Mouse (Mus musculus) MN1 (cell line): ENCODE measurements at regions not wholly inside any gene's neighbourhood (a gene's known extent, or its start where the extent isn't known, plus 50 kb on each side); places are given as distances from the start of the nearest gene placed in this dataset.

ENCODE experiments used
- DNase-seq: peaks from one replicate; pipeline ENCODE4 v3.0.0-alpha.2; 2016; ENCODE audit warnings: low spot score

DNA sequence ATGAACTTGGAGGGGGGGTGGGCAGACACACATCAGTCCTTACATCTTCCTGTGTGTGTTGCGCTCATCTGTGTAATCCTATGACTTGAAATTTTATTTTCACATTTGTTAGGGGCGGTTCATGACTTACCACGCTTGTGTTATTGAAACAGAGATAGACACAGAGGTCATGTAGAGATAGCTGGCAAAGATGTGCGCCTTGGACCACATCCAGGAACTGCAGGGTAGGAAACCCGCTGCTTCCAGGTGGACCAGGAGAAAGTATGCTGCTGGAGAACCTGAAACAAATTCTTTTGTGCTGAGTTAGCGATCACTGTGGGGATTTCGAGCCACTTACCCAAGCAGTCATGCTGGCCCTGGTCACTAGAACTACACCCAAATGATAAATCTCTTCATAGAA lies 89.1 kb downstream of the Kcnj2 start:
- DNase-seq = no peak

DNA sequence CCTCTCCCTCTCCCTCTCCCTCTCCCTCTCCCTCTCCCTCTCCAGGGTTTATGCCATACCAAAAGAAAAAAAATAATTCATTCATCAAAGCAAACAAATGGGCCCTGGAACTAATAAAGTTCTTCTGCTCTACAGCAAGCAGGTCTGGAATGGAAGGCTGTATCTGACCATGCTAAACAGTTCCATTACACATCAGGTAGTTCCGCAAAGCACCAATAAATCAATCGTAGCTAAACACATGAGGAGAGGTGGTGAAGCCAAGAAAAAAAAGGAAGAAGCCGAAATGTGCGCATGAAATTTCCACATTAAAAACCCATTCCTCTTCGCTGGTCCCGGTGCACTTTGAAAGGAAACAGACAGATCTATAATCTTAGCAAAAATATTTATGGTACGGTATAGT lies 89.8 kb downstream of the Kcnj2 start:
- DNase-seq = no peak

DNA sequence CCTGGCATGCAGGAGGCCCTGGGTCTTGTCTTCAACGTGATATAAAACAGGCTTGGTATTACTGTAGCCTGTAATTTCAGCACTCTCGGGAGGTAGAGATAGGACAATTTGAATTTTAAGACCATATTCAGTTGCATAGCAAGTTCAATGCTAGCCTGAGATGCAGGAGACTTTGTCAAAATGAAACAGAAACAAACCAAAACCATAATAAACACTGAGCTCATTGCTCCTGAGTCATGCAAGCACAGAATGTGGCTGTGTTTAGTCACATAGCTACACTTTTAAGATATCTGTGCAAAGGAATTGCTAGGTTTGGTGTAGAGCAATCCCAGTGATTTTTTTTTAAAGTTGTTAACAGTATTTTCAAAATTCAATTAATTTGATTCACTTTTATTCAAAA lies 93.3 kb downstream of the Kcnj2 start:
- DNase-seq = no peak

DNA sequence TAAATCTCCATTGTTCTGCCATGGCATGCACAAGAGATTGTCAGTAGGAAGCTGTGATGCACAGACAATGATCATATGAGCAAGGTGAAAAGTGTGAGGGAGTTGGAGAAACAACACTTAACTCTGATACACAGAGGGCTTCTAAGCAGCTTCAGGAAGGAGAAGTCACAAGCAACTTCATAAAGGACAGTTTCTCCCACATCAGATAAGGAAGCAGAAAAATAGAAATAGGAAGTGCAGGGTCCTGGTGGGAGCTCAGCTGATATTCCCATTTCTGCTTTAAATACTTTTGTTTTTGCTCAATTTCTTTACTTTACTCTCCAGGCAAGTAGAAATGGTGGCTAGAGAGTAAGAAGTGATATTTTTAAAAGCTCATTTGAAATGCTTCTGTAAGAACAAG lies 98.9 kb downstream of the Kcnj2 start:
- no peak for DNase-seq

DNA sequence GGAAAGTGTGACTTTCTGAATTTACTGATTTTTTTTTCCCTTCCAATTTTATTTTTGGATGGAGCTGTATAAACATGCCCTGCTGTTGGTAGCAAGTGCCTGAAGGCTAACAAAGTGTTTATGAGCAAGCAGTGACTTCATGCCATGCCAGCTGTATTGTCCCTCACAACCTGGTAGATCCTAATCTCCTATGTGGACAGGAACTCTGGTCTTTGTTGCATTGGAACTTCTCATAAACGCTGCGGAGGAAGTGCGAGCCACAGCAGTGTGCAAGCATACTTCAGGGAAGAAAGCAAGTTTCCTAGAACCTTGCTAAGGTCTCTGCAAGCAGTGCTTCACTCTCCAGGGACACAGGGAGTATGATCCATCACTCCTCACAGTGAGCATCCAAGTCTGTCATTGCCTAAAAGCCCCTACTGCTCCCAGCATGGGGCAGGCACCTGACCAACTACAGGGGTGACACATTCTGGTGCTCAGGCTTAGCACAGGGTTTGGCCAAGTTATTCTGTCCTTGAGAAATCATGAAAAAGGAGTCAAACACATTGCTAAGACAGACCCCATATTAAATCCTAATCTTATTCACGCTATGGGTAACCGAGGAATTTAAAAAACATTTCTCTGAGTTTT lies 104.3 kb downstream of the Kcnj2 start:
- no peak for DNase-seq

DNA sequence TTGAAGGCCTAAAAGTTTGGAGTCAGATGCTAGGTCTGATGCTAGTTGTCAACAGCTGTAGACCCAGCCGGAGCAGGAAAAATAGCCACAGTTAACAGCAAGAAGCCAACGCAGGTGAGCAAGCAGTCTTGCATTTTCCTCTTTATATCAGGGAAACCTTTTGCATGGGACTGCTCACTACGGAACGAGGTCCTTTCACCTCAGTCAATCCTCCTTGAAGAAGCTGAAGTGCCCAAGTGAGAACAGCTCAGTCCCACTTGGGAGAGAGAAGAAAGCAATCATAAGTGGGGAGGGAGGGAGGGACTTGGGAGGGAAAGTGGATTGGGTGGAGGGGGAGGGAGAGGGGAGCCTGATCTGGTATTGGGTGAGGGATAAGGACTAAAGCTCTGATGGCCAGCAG lies 107.6 kb downstream of the Kcnj2 start:
- DNase-seq = no peak

DNA sequence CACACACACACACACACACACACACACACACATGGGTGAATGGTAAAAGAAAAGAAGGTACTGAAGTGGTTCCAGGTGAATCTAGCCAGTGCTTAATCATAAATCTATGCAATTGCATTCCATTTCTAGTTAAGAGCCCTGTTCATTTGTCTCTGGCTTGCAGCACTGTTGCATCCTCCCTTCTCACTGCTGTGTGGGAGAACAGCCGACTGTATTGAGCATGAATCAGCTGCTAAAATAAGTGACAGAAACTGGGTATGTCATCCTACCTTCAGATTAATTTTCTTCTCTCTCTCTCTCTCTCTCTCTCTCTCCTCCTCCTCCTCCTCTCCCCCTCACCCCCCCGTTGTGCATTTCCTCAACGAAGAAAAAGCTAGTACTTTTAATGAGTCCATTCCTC lies 109.6 kb downstream of the Kcnj2 start:
- no peak for DNase-seq

DNA sequence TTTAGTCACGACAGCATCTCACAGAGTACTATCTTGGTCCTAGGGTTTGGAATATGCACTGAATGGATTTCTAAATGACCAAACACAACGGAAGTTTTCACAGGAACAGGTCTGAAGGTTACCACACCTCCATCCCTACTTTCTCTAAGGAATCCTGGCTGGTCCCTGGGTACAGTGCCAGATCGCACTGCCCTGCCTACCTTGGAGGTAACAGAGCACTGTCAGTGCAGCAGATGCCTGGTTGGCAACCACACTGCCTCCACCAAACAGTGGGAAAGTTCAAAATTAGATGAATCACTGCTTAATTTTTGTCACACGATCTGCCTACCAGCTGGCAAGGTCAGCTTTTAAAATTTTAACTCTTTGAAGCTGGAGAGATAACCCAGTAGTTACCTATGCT lies 111.6 kb downstream of the Kcnj2 start:
- DNase-seq = no peak

DNA sequence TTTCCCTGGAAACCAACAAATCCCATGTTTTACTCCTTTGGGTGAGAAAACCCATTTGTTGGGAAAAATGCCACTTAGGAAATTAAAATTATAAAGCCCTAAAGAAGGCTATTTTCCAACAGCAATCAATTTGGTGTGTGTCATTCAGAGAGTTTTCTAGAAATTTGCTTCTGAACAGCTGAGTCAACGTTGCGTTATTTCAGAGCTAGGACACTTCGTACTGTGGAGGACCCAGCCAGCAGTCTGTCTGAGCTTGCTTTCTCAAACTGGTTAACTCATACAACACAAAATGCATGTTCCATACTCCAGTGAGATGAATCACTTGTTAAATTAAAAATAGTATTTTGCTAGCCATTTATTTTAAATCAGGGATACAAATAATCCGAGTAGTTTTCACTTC lies 131.5 kb downstream of the Kcnj2 start:
- DNase-seq = no peak

DNA sequence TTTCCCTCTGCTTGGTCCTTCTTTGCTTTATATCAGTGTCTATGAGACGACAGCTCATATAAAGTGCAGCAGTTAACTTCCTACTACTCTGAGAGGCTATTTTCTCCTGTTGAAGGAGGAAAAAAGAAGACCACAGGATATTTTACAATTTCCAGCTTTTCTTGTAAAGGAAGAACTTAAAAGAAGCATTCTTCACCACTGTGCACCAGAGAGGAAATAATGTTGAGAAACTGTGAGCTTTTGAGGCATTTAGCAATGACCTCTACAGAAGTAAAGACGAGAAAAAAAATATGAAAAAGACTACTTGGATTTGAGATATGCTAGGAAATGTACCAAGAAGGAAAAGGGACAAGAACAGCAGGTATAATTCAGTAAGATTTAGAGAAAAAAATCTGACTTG lies 134.5 kb downstream of the Kcnj2 start:
- no peak for DNase-seq

DNA sequence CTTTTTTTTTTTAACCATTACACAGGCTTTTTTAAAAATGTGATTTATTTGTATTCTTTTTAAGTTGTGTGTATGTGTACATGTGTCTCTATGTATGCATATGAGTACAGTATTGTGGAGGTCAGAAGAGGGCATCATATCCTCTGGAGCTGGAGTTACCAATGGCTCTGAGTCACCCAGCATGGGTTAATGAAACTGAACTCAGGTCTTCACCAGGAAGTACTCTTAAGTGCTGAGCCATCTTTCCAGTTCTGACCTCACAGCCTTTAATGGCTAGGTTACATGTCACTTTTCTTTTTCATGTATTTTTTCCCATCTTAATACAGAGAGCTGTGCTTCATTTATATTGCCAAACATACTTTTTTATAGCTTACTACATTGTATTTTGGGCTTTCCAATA lies 136.8 kb downstream of the Kcnj2 start:
- DNase-seq = no peak

DNA sequence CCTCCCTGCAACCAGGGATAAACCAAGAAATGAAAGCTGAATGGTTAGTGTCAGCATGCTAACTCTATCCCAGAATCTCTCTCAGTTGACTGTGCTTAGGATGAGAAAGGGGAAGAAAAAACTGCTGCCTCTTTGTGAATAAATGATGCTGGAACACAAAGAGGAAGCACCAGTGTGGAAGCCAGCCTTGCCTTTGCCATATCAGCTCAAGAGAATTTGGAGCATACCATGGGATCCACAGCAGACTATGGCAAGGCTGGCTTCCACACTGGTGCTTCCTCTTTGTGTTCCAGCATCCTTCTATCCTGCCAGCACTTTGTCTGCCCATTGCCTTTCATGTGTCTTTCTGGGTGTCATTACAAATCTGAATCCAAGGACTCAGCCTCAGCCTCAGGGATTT lies 144.6 kb downstream of the Kcnj2 start:
- no peak for DNase-seq

DNA sequence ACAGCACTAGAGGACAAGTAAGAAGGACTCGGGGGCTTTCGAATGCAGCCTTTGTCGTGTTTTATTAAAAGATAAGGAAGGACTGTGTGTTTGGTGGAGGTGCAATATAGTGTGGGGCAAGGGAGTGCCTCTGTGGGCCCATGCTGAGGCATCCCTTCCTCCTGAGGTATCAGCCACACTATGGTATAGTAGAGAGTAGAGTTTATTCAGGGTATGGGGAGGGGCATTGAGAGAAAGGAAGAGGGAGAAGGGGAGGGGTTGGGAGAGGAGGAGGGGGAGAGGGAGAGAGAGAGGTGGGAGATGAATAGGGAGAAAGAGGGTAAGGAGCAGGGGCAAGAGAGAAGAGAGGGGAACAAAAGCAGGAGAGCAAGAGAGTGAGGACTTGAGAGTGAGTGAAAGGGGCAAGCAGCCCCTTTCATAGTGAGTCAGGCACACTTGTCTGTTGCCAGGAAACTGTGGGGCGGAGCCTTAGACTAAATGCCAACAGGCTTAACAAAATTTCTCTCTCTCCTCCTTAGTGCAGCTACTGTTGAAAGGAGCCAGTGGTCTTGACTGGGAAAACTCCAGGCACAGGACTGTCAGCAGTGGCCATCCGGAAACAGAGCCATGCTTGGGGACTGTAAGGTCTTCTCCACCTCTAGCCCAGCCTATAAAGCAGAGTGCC lies 146.2 kb downstream of the Kcnj2 start:
- DNase-seq = no peak

DNA sequence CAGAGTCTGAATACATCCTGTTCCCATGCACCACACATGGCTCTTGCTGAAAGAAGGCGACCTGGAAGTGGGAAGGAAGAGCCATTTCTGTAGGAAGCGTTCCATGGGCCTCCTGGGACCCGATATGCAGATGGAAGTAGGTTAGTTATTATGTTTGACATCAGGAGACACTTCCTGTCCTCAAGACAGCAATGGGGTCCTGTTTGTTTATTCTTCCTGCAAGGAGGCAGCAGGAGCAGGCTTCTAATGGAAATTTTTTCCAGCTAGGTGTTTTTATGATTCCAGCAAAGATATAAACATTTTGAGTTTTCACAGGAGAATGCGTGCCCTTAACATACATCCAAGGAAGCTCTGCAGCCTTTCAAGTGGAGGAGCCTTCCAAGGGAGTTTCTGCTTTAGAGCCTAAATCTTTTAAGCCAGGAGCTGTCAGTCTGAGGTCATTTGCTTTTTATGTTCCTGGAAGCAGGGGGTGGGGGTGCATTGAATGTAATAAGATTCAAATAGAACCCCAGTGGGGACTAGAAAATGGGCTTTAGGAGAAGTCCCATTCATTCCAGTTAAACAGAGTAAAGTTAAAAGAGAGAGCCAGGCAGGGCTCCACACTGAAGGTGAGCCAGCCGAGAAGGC lies 146.9 kb downstream of the Kcnj2 start:
- no peak for DNase-seq

DNA sequence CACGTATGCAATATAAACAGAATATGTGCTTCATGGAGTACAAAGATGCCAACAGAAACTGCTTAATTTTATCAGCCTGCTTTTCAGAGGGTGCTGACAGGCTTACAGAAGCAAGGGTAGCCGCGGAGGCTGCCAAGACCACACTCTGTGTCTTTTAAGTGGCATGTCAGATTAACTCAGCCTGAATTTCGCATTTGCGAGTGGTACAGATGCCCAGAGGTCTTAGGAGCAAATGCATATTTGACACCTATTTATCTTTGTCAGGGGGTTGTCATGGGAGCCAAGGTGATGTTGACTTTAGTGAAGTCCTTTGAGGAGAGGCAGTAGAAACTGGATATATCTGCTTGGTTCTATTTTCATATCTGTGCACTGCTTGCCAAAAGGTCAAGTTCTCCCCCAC lies 149.0 kb downstream of the Kcnj2 start:
- DNase-seq = no peak

DNA sequence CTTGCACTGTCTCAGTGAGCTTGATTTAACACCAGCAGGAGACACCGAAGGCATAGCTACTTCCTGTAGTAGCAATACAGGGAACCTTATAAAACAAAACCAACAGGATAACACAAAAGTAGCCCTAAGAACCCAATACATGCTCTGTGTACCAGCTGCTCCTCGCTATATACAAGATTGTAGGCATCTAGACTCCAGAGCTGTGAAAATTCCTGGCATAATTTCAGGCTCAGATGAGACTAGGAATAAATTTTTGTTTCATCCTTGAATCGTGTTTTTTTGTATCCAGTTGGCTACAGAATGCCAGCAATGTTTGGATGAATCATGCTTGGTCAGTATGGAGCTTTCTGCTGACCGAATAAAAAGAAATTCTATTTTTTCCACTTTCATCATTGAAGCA lies 157.9 kb downstream of the Kcnj2 start:
- no peak for DNase-seq

DNA sequence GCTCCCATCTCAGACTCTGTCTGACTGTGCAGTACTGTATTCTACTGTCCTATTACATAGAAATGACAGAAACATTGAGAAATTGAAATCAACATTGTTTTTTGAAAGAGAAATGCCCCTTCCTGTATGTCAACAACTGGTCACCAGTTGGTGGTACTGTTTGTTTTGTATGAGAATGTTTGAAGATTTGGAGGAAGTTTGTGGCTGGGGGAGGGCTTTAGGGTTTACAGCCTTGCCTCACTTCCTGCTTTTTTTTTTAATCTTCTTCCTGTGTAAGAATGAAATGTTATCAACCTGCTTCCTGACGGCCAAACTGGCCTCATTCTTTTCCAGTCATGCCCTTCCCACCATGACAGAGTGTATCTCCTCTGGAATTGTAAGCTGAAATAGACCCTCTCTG lies 161.3 kb downstream of the Kcnj2 start:
- no peak for DNase-seq

DNA sequence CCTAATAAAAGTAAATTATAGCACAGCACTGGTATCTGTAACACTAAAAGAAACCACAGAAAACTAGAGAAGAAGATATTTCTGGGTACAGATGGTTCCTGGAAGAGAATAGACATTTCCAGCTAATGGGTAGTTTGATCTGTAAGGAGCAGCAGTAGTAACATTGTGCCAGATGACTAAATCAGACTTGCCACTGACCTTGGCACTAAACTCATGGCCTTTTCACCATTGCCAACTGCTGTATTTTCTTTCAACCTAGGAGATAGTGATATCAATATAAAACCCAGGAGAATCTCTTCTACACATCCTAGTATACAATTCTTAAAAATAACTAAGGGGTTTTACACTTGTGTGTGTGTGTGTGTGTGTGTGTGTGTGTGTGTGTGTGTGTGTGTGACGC lies 170.8 kb downstream of the Kcnj2 start:
- no peak for DNase-seq

DNA sequence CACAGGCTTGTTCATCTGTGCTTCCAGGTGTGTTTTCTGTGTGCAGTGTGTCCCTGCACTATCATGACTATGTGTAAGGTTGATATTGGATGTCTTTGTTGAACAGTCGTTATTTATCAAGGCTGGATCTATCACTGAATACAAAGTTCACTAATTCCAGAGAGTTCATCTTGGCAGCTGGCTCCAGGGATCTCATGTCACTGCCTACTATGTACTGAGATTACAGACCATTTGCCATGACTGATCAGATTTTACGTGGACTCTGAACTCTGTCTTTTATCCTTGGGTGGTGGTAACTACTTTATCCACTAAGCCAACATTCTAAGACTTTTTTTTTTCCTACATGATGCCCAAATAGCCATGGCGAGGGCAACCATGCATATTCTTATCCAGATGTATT lies 173.8 kb downstream of the Kcnj2 start:
- DNase-seq = no peak

DNA sequence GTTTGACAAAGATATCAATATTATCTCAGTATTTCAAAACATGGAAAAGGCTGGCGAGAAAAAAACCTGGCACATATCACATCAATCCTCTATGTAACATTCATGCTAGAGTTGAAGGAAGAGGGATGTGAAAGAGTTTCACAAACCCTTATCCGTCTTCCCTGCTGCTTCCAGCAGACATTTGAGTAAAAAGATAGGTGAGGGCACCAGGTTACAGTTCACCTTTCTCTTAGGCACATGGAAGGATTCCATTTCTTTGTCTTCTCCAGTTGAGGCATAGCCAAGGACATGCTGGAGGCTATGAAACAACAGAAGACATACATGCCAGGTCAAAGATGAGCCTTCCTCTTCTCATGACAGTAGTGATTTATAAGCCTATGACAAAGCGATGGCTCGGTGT lies 186.3 kb downstream of the Kcnj2 start:
- DNase-seq = no peak

DNA sequence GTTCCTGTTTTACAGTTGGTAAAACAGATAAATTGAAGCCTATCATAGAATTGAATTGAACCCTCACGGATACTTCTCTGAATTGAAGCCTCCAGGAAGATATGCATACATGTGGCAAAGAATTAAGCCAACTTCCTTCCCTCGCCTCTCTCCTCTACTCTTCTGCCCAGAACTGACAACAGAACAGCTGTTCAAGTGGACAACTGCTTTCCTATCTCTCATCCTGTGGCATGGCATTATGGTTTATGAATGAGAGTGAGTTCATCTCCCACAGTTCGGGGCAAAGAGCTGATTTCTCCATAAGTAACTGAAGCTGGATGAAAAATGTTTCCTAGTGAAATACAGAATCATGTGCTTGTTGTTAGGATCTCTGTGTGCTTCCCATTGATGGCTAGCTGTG lies 190.6 kb downstream of the Kcnj2 start:
- no peak for DNase-seq

DNA sequence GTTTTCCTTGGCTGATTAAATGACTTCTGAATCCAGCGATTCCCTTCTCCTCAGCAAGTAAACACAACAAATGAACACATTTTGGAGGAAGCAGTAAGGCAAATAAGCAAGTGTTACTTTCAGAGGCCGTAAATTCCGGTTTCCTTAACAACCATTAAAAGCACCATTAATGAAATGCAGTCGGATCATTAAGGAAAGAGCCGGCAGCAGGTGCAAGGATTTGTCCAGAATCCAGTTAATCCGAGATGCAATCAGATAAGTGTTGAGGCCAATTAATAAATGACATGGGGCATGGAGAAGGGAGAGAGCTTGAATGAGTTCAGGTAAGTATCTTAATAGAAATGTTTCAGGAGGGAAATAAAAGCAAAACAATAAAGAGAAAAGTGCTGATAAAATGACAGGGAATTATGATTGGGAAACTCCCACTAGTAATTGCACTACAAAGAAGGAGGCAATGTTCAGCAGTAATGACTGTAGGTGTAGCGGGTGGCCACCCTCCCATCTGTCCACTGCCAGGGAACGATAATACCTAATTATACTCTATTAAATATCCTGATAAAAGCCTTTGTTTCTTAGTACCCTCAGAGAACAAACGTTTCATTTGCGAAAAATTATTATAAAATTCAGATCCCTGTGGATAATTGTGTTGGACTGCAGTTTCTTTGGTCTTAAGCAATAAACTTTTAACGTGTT lies 194.9 kb downstream of the Kcnj2 start:
- no peak for DNase-seq

DNA sequence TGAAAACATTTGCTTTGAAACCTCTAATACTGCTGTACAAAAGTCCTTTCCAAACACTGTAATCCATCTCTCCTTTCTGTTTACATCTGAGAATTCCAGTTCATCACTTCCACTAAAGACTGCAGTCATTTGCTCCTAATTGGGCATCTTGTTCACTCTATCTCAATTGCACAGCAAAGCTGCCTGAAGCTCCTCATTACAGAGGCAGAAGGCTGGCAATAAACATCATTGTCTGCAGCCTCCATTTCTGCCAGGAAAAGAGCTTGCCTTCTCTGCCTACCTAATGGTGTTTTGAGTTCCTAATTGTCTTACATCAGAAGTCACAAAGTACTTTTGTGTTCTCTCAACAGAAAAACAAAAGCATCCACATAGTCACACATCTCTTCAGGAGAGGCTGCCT lies 207.7 kb downstream of the Kcnj2 start:
- no peak for DNase-seq
